Mouse (Mus musculus) embryonic fibroblast, embryonic 13.5 days (primary cell): ENCODE data around the gene Grin3b. TPM values are rescaled to one million over a fixed set of nuclear protein-coding genes. Genes with fewer than 3 reads are reported as not detected.

Experiments
- H3K27ac ChIP-seq: 2 replicates; pipeline ENCODE4 v1.5.1; 2012; ENCODE audit warnings: low read length, control low read depth, inconsistent platforms; ENCODE audit not compliant: insufficient read depth
- H3K4me1 ChIP-seq: 2 replicates; pipeline ENCODE4 v1.6.1; 2011; ENCODE audit warnings: low read length; ENCODE audit not compliant: control insufficient read depth, insufficient read depth
- H3K4me3 ChIP-seq: 2 replicates; pipeline ENCODE4 v1.5.1; 2011; ENCODE audit warnings: mild to moderate bottlenecking, control low read depth, low read length; ENCODE audit not compliant: insufficient read depth
- CTCF ChIP-seq: IDR thresholded peaks from 2 replicates; pipeline ENCODE4 v1.5.1; 2011; ENCODE audit warnings: mild to moderate bottlenecking, control low read depth, low read length, moderate library complexity, borderline replicate concordance; ENCODE audit not compliant: insufficient read depth
- POLR2A ChIP-seq: IDR thresholded peaks from 2 replicates; pipeline ENCODE4 v1.6.1; 2011; ENCODE audit warnings: low read depth, mild to moderate bottlenecking, control low read depth, low read length, moderate library complexity
- polyA plus RNA-seq: library from polyadenylated mRNA; stranded (reverse); fragments of >200 nt; gene quantifications from 2 replicates; pipeline ENCODE4 v1.2.4, GENCODE M21; 2011; ENCODE audit warnings: low read depth; ENCODE audit not compliant: missing spikeins, insufficient read length

The Grin3b gene
- polyA plus RNA-seq, 1 experiment: 0.16 TPM

GRCm38 (mm10) chr10:79977324-79977723 is 6.8 kb downstream of the Grin3b start:
- Histone ChIP-seq H3K4me1 (no peaks in the 10 kb centered on the region; the same call in 1 of the 2 replicates), H3K27ac (no peak overlapping the region), H3K4me3 (no peak overlapping the region)
- TF ChIP-seq CTCF: no peak
- TF ChIP-seq POLR2A: no peak

- TF ChIP-seq CTCF (no peak), POLR2A (no peak)
- no peak overlapping the region for H3K4me3 ChIP-seq
- H3K27ac ChIP-seq: no peak overlapping the region
Measured at GRCm38 (mm10) chr10:79978061-79978460, 7.5 kb downstream of the Grin3b start.

GRCm38 (mm10) chr10:79979401-79980155 is 9.1 kb downstream of the Grin3b start:
- TF ChIP-seq CTCF: no peak
- TF ChIP-seq POLR2A: no peak
- H3K4me3 ChIP-seq: no peak overlapping the region
- H3K4me1 ChIP-seq: no peaks in the 10 kb centered on the region; the same call in 1 of the 2 replicates
- no peak overlapping the region for H3K27ac ChIP-seq

More at GRCm38 (mm10) chr10:79978061-79978460, 7.5 kb downstream of the Grin3b start:
- no peaks in the 10 kb centered on the region; the same call in 1 of the 2 replicates for H3K4me1 ChIP-seq

GRCm38 (mm10) chr10:79983205-79983604 is 12.7 kb downstream of the Grin3b start:
- H3K4me3 ChIP-seq: peak overlapping the region; percentile 90
- H3K27ac ChIP-seq: no peak overlapping the region
- H3K4me1 ChIP-seq: peaks cover 2% of the 10 kb centered on the region; the same call in 1 of the 2 replicates
- no peak for TF ChIP-seq POLR2A
- no peak for TF ChIP-seq CTCF

GRCm38 (mm10) chr10:79983670-79984069 is 13.2 kb downstream of the Grin3b start:
- TF ChIP-seq POLR2A (no peak), CTCF (no peak)
- peaks cover 2% of the 10 kb centered on the region; the same call in 1 of the 2 replicates for H3K4me1 ChIP-seq
- H3K27ac ChIP-seq: peak overlapping the region; percentile 28
- peak overlapping the region; percentile 90 for H3K4me3 ChIP-seq

- TF ChIP-seq CTCF (no peak), POLR2A (peak; percentile 40; the same call in 1 of the 2 replicates)
- H3K27ac ChIP-seq: peak within 1 kb of the TSS; percentile 99
- H3K4me3 ChIP-seq: peak within 1 kb of the TSS; percentile 90
- H3K4me1 ChIP-seq: peaks cover 2% of the 10 kb centered on the region; the same call in 1 of the 2 replicates
Measured at GRCm38 (mm10) chr10:79984195-79984816, 13.8 kb downstream of the Grin3b start, which contains the start of gene Tmem259. Tmem259 (minus strand) TSS chr10:79984330.

- peak overlapping the region; percentile 73 for H3K4me3 ChIP-seq
- H3K4me1 ChIP-seq: peaks cover 2% of the 10 kb centered on the region; the same call in 1 of the 2 replicates
- peak; percentile 35 for TF ChIP-seq POLR2A
- no peak for TF ChIP-seq CTCF
- H3K27ac ChIP-seq: peak overlapping the region; percentile 99
Measured at GRCm38 (mm10) chr10:79984871-79985270, 14.4 kb downstream of the Grin3b start.

GRCm38 (mm10) chr10:79985334-79986231 is 15.1 kb downstream of the Grin3b start:
- Histone ChIP-seq H3K4me1 (peaks cover 2% of the 10 kb centered on the region; the same call in 1 of the 2 replicates), H3K27ac (peak overlapping the region; percentile 99), H3K4me3 (peak overlapping the region; percentile 21)
- no peak for TF ChIP-seq CTCF
- TF ChIP-seq POLR2A: peak; percentile 65; the same call in 1 of the 2 replicates
